Mouse (Mus musculus) megakaryocyte, embryonic 14.5 days (primary cell): Measurements from ENCODE around the gene Gm13279.
"Not testable (repeated sequence)": the region's sequence is repeated elsewhere in the genome, so short reads cannot be mapped to it uniquely, and the experiment has no call there.

ENCODE experiments used
- FLI1 ChIP-seq: IDR thresholded peaks from 2 replicates; pipeline ENCODE4 v1.6.1; 2012; ENCODE audit warnings: low read length, inconsistent platforms, mixed read lengths
- GATA1 ChIP-seq: IDR thresholded peaks from 3 replicates; pipeline ENCODE4 v1.6.1; 2012; ENCODE audit warnings: mixed read lengths, low read length, inconsistent platforms, borderline replicate concordance

DNA sequence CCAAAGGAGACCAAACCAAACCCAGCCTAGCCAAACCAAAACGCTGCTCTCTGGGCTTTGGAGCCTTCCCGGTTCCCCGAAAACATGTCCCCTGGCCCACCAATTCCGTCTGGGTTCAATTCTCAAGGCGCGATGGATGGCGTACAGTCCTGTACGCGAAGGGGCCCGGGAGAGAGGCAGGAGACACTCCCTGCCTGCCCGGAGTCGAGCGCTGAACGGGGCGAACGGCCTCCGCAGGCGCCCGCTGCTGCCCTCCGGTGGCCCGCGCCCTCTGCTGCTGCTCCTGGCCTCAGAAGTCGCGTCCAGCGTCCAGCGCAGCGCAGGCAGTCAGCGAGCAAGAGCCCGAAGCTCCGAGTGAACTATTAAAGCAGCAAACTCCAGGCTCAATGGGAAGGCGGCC is 14.9 kb upstream of the Gm13279 start:
- TF ChIP-seq GATA1, FLI1: not testable (repeated sequence)
